Mouse (Mus musculus) forebrain, embryonic 11.5 days (tissue): ENCODE data around the gene Anxa6. TPM values are rescaled to one million over a fixed set of nuclear protein-coding genes. Genes with fewer than 3 reads are reported as not detected.

Experiments
- ATAC-seq: fragments of 200-750 bp; cut with Nextera tagmentation; replicated peaks from 2 replicates; pipeline ENCODE4 v1.8.0; 2017; ENCODE audit warnings: moderate TSS enrichment; ENCODE audit not compliant: low FRiP score
- DNase-seq: peaks from one replicate; pipeline ENCODE4 v3.0.0-alpha.2; 2017; ENCODE audit warnings: low spot score
- H3K27ac ChIP-seq: fragments of 300-500 bp; sonication (generic); 2 replicates; pipeline ENCODE4 v1.5.1; 2014; ENCODE audit warnings: low read depth, low read length
- H3K27me3 ChIP-seq: fragments of 300-500 bp; sonication (generic); 2 replicates; pipeline ENCODE4 v1.6.1; 2014; ENCODE audit warnings: mild to moderate bottlenecking, low read length, mixed read lengths; ENCODE audit not compliant: control insufficient read depth, insufficient read depth
- H3K36me3 ChIP-seq: fragments of 300-500 bp; sonication (generic); 2 replicates; pipeline ENCODE4 v1.6.1; 2014; ENCODE audit warnings: mild to moderate bottlenecking, low read length, moderate library complexity, mixed read lengths; ENCODE audit not compliant: control insufficient read depth, insufficient read depth
- H3K4me1 ChIP-seq: fragments of 300-500 bp; sonication (generic); replicated peaks from 2 replicates; pipeline ENCODE4 v1.6.1; 2014; ENCODE audit warnings: low read length, mixed read lengths; ENCODE audit not compliant: control insufficient read depth, insufficient read depth
- H3K4me2 ChIP-seq: fragments of 300-500 bp; sonication (generic); 2 replicates; pipeline ENCODE4 v1.6.1; 2014; ENCODE audit warnings: low read depth, mild to moderate bottlenecking, low read length, moderate library complexity, mixed read lengths; ENCODE audit not compliant: severe bottlenecking
- H3K4me3 ChIP-seq: fragments of 300-500 bp; sonication (generic); 2 replicates; pipeline ENCODE4 v1.5.1; 2014; ENCODE audit warnings: low read depth, low read length
- H3K9ac ChIP-seq: fragments of 300-500 bp; sonication (generic); 2 replicates; pipeline ENCODE4 v1.6.1; 2014; ENCODE audit warnings: low read length
- H3K9me3 ChIP-seq: fragments of 300-500 bp; sonication (generic); 2 replicates; pipeline ENCODE4 v1.6.1; 2016; ENCODE audit warnings: low read length, mixed read lengths; ENCODE audit not compliant: control insufficient read depth
- WGBS: fragments of 180-500 bp; shearing (Covaris S2); extraction: QIAGEN DNeasy Blood & Tissue Kit; methylation state at CpG from one replicate; pipeline ENCODE4 v1.1.7; 2014; 5-methylcytosine and 5-hydroxymethylcytosine counted together
- polyA plus RNA-seq: library from polyadenylated mRNA; unstranded; fragments of >200 nt; fragmentation: Nextera tagmentation; extraction: Ambion mirVana; gene quantifications from 2 replicates; pipeline ENCODE4 v1.2.1, GENCODE M21; 2014

Anxa6 gene
- polyA plus RNA-seq, 1 experiment from 2014 or later, result 59.6 TPM

DNA sequence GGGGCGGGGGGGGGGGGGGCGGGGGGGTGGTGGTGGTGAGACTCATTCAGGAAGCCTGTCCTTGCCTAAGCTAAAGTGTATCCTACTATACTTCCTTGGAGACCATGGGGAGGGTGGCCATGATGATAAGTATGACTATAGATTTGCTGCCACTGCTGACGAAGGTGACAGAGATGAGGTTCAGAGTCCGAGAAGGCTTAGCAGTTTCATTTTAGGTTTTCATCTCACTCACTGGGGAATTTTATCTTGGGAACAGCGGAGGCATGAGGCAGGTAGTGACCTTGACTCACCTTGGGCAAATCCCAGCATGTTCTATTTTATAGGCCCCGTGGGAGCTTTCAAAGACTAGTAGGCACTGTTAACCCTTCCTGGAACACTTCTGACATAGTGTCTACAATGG lies 60.5 kb downstream of the Anxa6 start:
- H3K4me3 ChIP-seq, result no peak overlapping the region
- no peak overlapping the region for H3K27ac ChIP-seq
- no peak for ATAC-seq
- no peak for DNase-seq
- no peaks in the 10 kb centered on the region for H3K27me3 ChIP-seq
- H3K4me2 ChIP-seq, result no peak overlapping the region
- WGBS, result 82% methylated on average over 4 of the region's 6 CpGs
- H3K36me3 ChIP-seq, result no peaks in the 10 kb centered on the region
- no peaks in the 10 kb centered on the region for H3K4me1 ChIP-seq
- no peaks in the 10 kb centered on the region for H3K9me3 ChIP-seq
- H3K9ac ChIP-seq, result no peak overlapping the region

DNA sequence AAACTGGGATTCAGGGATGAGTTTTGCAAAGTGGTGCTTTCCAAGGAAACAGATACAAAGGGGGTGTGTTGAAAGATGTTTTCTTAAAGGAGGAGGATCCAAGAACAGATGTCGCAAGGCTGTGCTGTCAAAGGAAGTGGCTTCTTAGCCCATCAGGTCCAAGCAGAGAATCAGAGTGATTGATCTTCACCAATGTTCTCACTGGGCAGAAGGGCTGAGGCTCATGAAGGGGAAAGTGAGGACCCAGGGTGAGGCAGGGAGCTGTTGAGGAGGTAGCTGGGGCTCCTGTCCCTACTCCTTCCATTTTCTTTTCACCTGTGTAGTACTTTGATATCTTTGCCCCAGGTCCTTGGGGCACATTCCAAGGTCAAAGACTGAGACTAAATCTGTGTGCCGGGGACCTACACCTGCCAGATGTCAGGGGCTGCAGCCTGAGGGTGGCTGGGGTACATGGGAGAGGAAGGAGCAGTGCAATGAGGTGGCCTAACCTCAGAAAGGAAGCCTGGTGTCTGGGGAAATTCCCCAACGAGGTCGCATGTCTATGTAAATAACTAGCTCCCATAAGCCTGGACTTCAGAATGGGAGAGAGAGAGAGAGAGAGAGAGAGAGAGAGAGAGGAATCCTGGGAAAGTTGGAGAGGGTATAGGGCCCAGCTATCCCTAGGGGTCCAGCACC lies 61.1 kb downstream of the Anxa6 start:
- H3K4me1 ChIP-seq, result no peaks in the 10 kb centered on the region
- no peak for DNase-seq
- H3K9ac ChIP-seq, result no peak overlapping the region
- WGBS, result 81% methylated on average over 4 of the region's 4 CpGs
- no peaks in the 10 kb centered on the region for H3K9me3 ChIP-seq
- no peak overlapping the region for H3K27ac ChIP-seq
- no peaks in the 10 kb centered on the region for H3K27me3 ChIP-seq
- no peak for ATAC-seq
- no peak overlapping the region for H3K4me2 ChIP-seq
- no peak overlapping the region for H3K4me3 ChIP-seq
- no peaks in the 10 kb centered on the region for H3K36me3 ChIP-seq

DNA sequence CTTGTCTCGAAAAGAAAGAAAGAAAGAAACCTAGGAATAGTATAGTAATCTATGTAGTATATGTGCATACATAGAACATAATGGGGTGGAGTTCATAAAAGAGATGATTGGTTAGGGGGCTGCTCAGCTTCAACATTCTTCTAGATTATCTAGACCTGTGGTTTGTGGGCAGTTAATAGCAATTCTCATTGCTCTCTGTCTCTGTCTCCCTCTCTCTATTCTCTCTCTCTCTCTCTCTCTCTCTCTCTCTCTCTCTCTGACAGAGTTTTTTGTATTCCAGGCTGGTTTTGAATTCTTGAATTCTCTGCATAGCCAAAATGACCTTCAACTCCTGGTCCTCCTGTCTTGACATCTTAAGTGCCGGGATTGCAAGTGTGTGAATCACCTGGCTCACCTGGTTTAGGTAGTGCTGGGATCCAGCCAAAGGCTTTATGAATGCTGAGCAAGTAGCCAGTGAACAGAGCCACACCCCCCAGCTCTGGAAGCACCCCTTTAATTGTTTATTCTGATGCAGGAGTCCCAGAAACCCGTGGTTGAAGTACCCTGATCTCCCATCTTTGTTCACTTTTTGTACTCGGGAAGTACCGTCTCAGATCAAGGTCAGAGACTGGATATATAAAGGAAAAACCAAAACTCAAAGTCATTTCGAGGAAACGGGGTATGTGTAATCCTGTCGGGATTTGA lies 61.7 kb downstream of the Anxa6 start:
- ATAC-seq (no peak), DNase-seq (no peak)
- Histone ChIP-seq H3K4me2 (no peak overlapping the region), H3K36me3 (no peaks in the 10 kb centered on the region), H3K27me3 (no peaks in the 10 kb centered on the region), H3K4me3 (no peak overlapping the region), H3K27ac (no peak overlapping the region), H3K9ac (no peak overlapping the region), H3K9me3 (no peaks in the 10 kb centered on the region), H3K4me1 (no peaks in the 10 kb centered on the region)
- 81% methylated on average over 8 of the region's 8 CpGs for WGBS

DNA sequence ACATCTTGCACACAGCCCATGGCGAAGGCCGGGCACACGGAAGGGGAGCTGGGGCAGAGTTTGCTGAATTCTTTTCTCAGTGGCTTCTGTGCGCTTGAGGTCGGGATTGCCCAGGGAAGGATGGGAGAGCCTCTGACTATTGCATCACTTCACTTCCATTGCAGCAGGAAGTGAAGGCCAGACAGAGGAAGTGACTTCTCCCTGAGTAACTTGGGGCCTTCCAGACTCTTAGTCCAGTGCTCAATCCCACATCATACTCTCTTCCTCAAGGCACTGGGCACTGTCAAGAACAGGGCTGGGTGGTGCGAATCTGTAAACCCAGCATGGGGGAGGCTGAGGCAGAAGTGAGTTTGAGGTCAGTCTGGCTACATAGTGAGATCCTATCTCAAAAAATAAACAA lies 68.0 kb downstream of the Anxa6 start:
- WGBS, result 86% methylated on average over 6 of the region's 6 CpGs
- Histone ChIP-seq H3K36me3 (no peaks in the 10 kb centered on the region), H3K4me3 (no peak overlapping the region), H3K27me3 (no peaks in the 10 kb centered on the region), H3K9ac (no peak overlapping the region), H3K4me2 (no peak overlapping the region), H3K9me3 (no peaks in the 10 kb centered on the region), H3K4me1 (no peaks in the 10 kb centered on the region), H3K27ac (no peak overlapping the region)
- ATAC-seq (no peak), DNase-seq (no peak)

DNA sequence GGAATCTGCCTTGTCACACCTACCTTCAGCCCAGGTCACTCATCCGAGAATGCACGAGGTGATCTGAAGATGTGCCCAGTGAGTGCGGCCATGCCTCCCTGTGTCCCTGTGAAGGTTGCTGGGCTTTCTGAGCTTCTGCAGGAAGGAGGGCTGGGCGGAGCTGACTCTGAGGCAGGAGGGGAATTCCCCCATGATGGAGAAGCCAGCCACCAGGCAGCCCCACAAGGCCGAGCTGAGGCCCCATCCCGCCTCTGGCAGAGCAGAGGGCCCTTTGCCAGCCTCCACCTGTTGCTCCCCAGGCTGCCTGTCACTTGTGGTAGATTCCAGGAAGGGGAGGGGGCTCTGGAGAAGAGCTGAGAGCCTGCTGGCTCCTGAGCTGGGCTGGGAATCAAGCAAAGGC lies 70.4 kb downstream of the Anxa6 start, which contains the start of gene Tnip1:
Gene Tnip1, minus strand, starts transcription at position 108 of the 400 bp plus-strand sequence.
- no peak within 1 kb of the TSS for H3K4me3 ChIP-seq
- no peaks in the 10 kb centered on the region for H3K9me3 ChIP-seq
- no peaks in the 10 kb centered on the region for H3K36me3 ChIP-seq
- no peak within 1 kb of the TSS for H3K4me2 ChIP-seq
- no peak within 1 kb of the TSS for H3K27ac ChIP-seq
- H3K4me1 ChIP-seq, result no peaks in the 10 kb centered on the region
- ATAC-seq, result no peak
- WGBS, result 44% methylated on average over 6 of the region's 6 CpGs
- H3K27me3 ChIP-seq, result no peaks in the 10 kb centered on the region
- H3K9ac ChIP-seq, result no peak within 1 kb of the TSS
- no peak for DNase-seq

DNA sequence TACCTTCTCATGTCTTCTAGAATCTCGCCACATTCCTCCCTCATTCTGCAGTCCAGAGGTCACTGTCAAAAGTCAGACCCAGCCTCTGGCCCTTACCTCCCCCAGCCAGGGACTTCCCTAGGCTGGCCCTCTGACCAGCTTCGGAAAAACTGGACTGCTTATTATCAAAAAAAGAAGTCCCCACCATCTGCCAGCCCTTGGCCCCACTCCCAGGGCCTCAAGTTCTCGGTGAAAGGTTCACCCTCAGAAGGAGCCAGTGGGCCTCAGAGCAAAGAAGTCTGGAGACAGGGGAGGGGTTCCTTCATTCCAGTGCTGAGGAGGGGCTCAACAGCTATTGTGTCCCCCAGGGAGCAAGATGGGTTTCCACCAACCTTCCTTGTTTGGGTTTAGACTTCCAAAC lies 71.3 kb downstream of the Anxa6 start:
- Histone ChIP-seq H3K4me2 (no peak overlapping the region), H3K36me3 (no peaks in the 10 kb centered on the region), H3K4me3 (no peak overlapping the region), H3K27ac (no peak overlapping the region), H3K9me3 (no peaks in the 10 kb centered on the region), H3K27me3 (no peaks in the 10 kb centered on the region), H3K9ac (no peak overlapping the region), H3K4me1 (no peaks in the 10 kb centered on the region)
- 70% methylated on average over 3 of the region's 3 CpGs for WGBS
- DNase-seq (no peak), ATAC-seq (no peak)

DNA sequence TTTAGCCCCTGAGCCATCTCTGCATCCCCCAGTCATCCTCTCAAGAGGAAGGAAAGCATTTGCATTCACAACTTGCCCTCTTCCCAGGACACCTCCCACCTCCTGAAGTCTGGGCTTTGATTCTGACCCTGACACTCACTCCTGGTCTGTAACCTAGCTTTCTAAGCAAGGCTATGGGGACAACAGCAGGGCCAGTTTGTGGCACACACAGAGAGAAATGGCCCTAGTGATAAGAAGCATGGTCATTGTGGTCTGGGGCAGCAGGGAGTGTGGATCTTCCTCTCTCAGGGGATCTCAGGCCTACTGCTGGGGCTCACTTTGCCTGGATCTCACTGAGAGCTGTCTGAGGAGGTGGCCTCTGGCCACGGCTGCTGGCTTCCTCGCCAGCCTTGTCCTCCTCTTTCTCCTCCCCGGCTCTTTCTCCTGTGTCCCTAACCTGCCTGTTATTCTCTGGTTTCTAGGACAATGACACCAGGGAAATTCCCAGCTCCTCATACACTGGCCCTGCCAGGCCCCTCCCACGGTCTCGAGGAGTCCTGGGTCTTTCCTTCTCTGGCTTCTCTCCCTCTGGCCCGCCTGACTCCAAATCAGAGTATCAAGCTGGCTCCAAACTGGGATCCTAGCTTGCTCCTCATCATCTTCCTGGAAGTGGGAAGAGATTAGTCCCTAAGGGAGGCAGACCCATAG lies 71.9 kb downstream of the Anxa6 start:
- ATAC-seq (no peak), DNase-seq (no peak)
- no peaks in the 10 kb centered on the region for H3K27me3 ChIP-seq

DNA sequence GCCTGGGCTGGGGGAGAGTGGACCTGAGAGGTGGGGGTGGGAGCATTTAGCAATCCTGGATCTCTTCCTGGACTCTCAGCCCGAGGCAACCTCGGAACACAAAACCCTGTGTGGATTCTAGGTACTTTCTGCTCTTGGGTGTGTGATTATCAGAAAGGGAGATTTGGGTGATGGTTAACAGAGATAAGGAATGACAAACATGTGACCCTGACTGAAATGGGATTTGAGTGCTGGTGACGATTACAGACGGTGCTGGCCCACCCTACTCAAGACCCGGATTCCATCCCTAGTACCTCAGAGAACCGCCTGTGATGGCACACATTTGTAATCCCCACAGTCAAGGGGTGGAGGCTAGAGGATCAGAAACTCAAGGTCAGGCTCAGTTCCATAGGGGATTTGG lies 73.0 kb downstream of the Anxa6 start:
- H3K4me2 ChIP-seq, result no peak overlapping the region
- no peaks in the 10 kb centered on the region for H3K9me3 ChIP-seq
- no peak overlapping the region for H3K4me3 ChIP-seq
- WGBS, result 87% methylated on average over 6 of the region's 6 CpGs
- H3K27me3 ChIP-seq, result no peaks in the 10 kb centered on the region
- H3K36me3 ChIP-seq, result no peaks in the 10 kb centered on the region
- no peak overlapping the region for H3K27ac ChIP-seq
- H3K9ac ChIP-seq, result no peak overlapping the region
- ATAC-seq (no peak), DNase-seq (no peak)
- H3K4me1 ChIP-seq, result no peaks in the 10 kb centered on the region

More for the DNA sequence above, 71.9 kb downstream of the Anxa6 start:
- H3K4me3 ChIP-seq, result no peak overlapping the region
- no peak overlapping the region for H3K27ac ChIP-seq
- no peaks in the 10 kb centered on the region for H3K4me1 ChIP-seq
- H3K9ac ChIP-seq, result no peak overlapping the region
- H3K36me3 ChIP-seq, result no peaks in the 10 kb centered on the region
- no peak overlapping the region for H3K4me2 ChIP-seq
- no peaks in the 10 kb centered on the region for H3K9me3 ChIP-seq
- WGBS, result 73% methylated on average over 6 of the region's 6 CpGs
